Mouse (Mus musculus): ENCODE data around the gene Gatd1. TPM values are rescaled to one million over a fixed set of nuclear protein-coding genes. Genes with fewer than 3 reads are reported as not detected.

Gene Gatd1
- total RNA-seq, 1 experiment: 25.9 TPM

GRCm38 (mm10) chr7:141392552-141393222, 21.2 kb downstream of the Gatd1 start:
- H3K4me3 ChIP-seq (ENCODE audit: insufficient read depth in 1 of 2, low read depth in 1 of 2, low read length in 2 of 2, poor library complexity in 1 of 2, severe bottlenecking in 1 of 2): peak overlapping the region; percentile 81 to 100
- DNase-seq (ENCODE audit: low read depth, low spot score): no peak
- in situ Hi-C loops (cut with MboI; ENCODE audit: low sequenced_read_pairs in 2 of 2, unreplicated experiment in 2 of 2): no loop called here
- H3K27ac ChIP-seq (ENCODE audit: insufficient read depth, low read depth, low read length, poor library complexity, severe bottlenecking): no peak overlapping the region
- H3K9me3 ChIP-seq (ENCODE audit: control insufficient read depth, insufficient read depth, low read depth, low read length): no peaks in the 10 kb centered on the region
- peaks cover 0 to 2% of the 10 kb centered on the region in 2 experiments; a peak in 1 of 4 replicates for H3K4me1 ChIP-seq (ENCODE audit: control insufficient read depth in 2 of 2, insufficient read depth in 2 of 2, low read length in 2 of 2, poor library complexity in 1 of 2)
- peak overlapping the region; percentile 65; the same call in 1 of the 2 replicates for H3K9ac ChIP-seq (ENCODE audit: insufficient read depth, low read depth, low read length, poor library complexity, severe bottlenecking)
- peaks cover 12% of the 10 kb centered on the region for H3K36me3 ChIP-seq (ENCODE audit: control insufficient read depth, insufficient read depth, low read length, poor library complexity, severe bottlenecking)
- TF ChIP-seq MAFK (IDR thresholded peaks at IDR 0.05; ENCODE audit: insufficient read depth, low read depth, low read length): no peak
- no peak for TF ChIP-seq CHD2 (IDR thresholded peaks at IDR 0.05; ENCODE audit: low read depth, low read length)
- no peak for TF ChIP-seq ZC3H11A (IDR thresholded peaks at IDR 0.05; ENCODE audit: borderline replicate concordance, low read depth, low read length)
- TF ChIP-seq ZNF384 (IDR thresholded peaks at IDR 0.05; ENCODE audit: low read depth, low read length): no peak
- TF ChIP-seq HCFC1 (IDR thresholded peaks at IDR 0.05; ENCODE audit: borderline replicate concordance, insufficient read depth, low read length): no peak

GRCm38 (mm10) chr7:141391625-141392551, 22.0 kb downstream of the Gatd1 start, which contains the start of gene Taldo1:
Taldo1 (plus strand) TSS chr7:141392199.
- peaks cover 0 to 2% of the 10 kb centered on the region in 2 experiments; a peak in 1 of 4 replicates for H3K4me1 ChIP-seq (ENCODE audit: control insufficient read depth in 2 of 2, insufficient read depth in 2 of 2, low read length in 2 of 2, poor library complexity in 1 of 2)
- in situ Hi-C loops (cut with MboI; ENCODE audit: low sequenced_read_pairs in 2 of 2, unreplicated experiment in 2 of 2): no loop called here
- peak; percentile 99 for DNase-seq (ENCODE audit: low read depth, low spot score)
- H3K36me3 ChIP-seq (ENCODE audit: control insufficient read depth, insufficient read depth, low read length, poor library complexity, severe bottlenecking): peaks cover 11% of the 10 kb centered on the region
- H3K4me3 ChIP-seq (ENCODE audit: insufficient read depth in 1 of 2, low read depth in 1 of 2, low read length in 2 of 2, poor library complexity in 1 of 2, severe bottlenecking in 1 of 2): peak within 1 kb of the TSS; percentile 81 to 100
- peak within 1 kb of the TSS; percentile 34; the same call in 1 of the 2 replicates for H3K27ac ChIP-seq (ENCODE audit: insufficient read depth, low read depth, low read length, poor library complexity, severe bottlenecking)
- TF ChIP-seq MAFK (IDR thresholded peaks at IDR 0.05; ENCODE audit: insufficient read depth, low read depth, low read length) (no peak), HCFC1 (IDR thresholded peaks at IDR 0.05; ENCODE audit: borderline replicate concordance, insufficient read depth, low read length) (no peak)
- peak within 1 kb of the TSS; percentile 77 for H3K9ac ChIP-seq (ENCODE audit: insufficient read depth, low read depth, low read length, poor library complexity, severe bottlenecking)
- no peaks in the 10 kb centered on the region for H3K9me3 ChIP-seq (ENCODE audit: control insufficient read depth, insufficient read depth, low read depth, low read length)

- in situ Hi-C loops (cut with MboI; ENCODE audit: low sequenced_read_pairs in 2 of 2, unreplicated experiment in 2 of 2): no loop called here
- DNase-seq (ENCODE audit: low read depth, low spot score): no peak
- Histone ChIP-seq H3K27ac (ENCODE audit: insufficient read depth, low read depth, low read length, poor library complexity, severe bottlenecking) (no peak overlapping the region), H3K9ac (ENCODE audit: insufficient read depth, low read depth, low read length, poor library complexity, severe bottlenecking) (no peak overlapping the region), H3K9me3 (ENCODE audit: control insufficient read depth, insufficient read depth, low read depth, low read length) (no peaks in the 10 kb centered on the region), H3K4me1 (ENCODE audit: control insufficient read depth in 2 of 2, insufficient read depth in 2 of 2, low read length in 2 of 2, poor library complexity in 1 of 2) (peaks cover 0 to 2% of the 10 kb centered on the region in 2 experiments; a peak in 1 of 4 replicates), H3K36me3 (ENCODE audit: control insufficient read depth, insufficient read depth, low read length, poor library complexity, severe bottlenecking) (peaks cover 3% of the 10 kb centered on the region), H3K4me3 (ENCODE audit: insufficient read depth in 1 of 2, low read depth in 1 of 2, low read length in 2 of 2, poor library complexity in 1 of 2, severe bottlenecking in 1 of 2) (no peak overlapping the region)
- TF ChIP-seq ZNF384 (IDR thresholded peaks at IDR 0.05; ENCODE audit: low read depth, low read length) (0 out of 2 replicates have a peak, but pooled peaks have one; percentile 30), MAFK (IDR thresholded peaks at IDR 0.05; ENCODE audit: insufficient read depth, low read depth, low read length) (no peak)
Measured at GRCm38 (mm10) chr7:141390326-141391259, 23.3 kb downstream of the Gatd1 start.

GRCm38 (mm10) chr7:141388487-141389109, 25.3 kb downstream of the Gatd1 start:
- H3K9ac ChIP-seq (ENCODE audit: insufficient read depth, low read depth, low read length, poor library complexity, severe bottlenecking): no peak overlapping the region
- DNase-seq (ENCODE audit: low read depth, low spot score): no peak
- peaks cover 0 to 2% of the 10 kb centered on the region in 2 experiments; a peak in 2 of 4 replicates for H3K4me1 ChIP-seq (ENCODE audit: control insufficient read depth in 2 of 2, insufficient read depth in 2 of 2, low read length in 2 of 2, poor library complexity in 1 of 2)
- in situ Hi-C loops (cut with MboI; ENCODE audit: low sequenced_read_pairs in 2 of 2, unreplicated experiment in 2 of 2): no loop called here
- no peak overlapping the region for H3K27ac ChIP-seq (ENCODE audit: insufficient read depth, low read depth, low read length, poor library complexity, severe bottlenecking)
- H3K4me3 ChIP-seq (ENCODE audit: insufficient read depth in 1 of 2, low read depth in 1 of 2, low read length in 2 of 2, poor library complexity in 1 of 2, severe bottlenecking in 1 of 2): no peak overlapping the region
- TF ChIP-seq ZNF384 (IDR thresholded peaks at IDR 0.05; ENCODE audit: low read depth, low read length) (no peak), ZC3H11A (IDR thresholded peaks at IDR 0.05; ENCODE audit: borderline replicate concordance, low read depth, low read length) (no peak), HCFC1 (IDR thresholded peaks at IDR 0.05; ENCODE audit: borderline replicate concordance, insufficient read depth, low read length) (no peak), MAFK (IDR thresholded peaks at IDR 0.05; ENCODE audit: insufficient read depth, low read depth, low read length) (no peak), CHD2 (IDR thresholded peaks at IDR 0.05; ENCODE audit: low read depth, low read length) (no peak)
- no peaks in the 10 kb centered on the region for H3K9me3 ChIP-seq (ENCODE audit: control insufficient read depth, insufficient read depth, low read depth, low read length)
- no peaks in the 10 kb centered on the region for H3K36me3 ChIP-seq (ENCODE audit: control insufficient read depth, insufficient read depth, low read length, poor library complexity, severe bottlenecking)
